Mouse (Mus musculus): ENCODE data around the gene 5730455P16Rik.

GRCm38 (mm10) chr11:80324636-80325035, 53.2 kb downstream of the 5730455P16Rik start:
- TF ChIP-seq CTCF (IDR thresholded peaks at IDR 0.05; ENCODE audit: borderline replicate concordance, insufficient read depth, low read length) (no peak), POLR2A (IDR thresholded peaks at IDR 0.05; ENCODE audit: low read depth, low read length) (no peak)
